Mouse (Mus musculus): ENCODE data around the gene Fmo6. TPM values are rescaled to one million over a fixed set of nuclear protein-coding genes. Genes with fewer than 3 reads are reported as not detected.
A peak's percentile ranks its signal among the peaks of the same experiment; 100 is the strongest.

The Fmo6 gene
- total RNA-seq, 2 experiments from 2014 or later = not detected

- DNase-seq = no peak
- intact Hi-C loops (cut with DNase I) = no loop called here
Measured at GRCm38 (mm10) chr1:162916661-162917060, 20.7 kb downstream of the Fmo6 start.

DNA sequence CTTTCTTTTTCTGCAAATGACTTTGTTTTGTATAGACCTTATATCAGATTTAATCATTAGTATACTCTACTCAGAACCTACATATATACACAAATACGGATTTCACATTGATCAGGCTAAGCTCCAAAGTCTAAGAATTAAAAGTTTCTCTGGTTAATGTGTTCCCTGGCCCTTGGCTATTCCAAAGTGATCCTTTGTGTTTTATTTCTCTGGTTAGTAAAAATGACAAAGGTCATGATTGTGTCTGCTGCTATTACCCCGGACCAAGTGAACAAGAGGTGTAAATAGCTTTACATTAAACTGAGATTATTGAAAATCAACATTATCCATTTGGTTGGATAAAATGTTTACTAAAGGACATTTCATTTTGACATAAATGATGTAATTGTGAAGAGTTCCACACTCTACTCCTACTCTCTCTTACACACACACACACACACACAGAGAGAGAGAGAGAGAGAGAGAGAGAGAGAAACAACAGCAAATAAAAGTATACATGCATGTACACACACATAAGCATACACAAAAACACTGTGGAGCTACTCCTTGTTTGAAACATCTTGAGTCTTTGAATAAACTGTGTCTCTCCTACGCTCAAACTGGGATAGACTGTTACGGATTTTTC lies 22.3 kb downstream of the Fmo6 start:
- intact Hi-C loops (cut with DNase I) = no loop called here
- no peak for DNase-seq

- intact Hi-C loops (cut with DNase I) = no loop called here
- no peak for DNase-seq
Measured at GRCm38 (mm10) chr1:162912085-162912484, 25.2 kb downstream of the Fmo6 start.

DNA sequence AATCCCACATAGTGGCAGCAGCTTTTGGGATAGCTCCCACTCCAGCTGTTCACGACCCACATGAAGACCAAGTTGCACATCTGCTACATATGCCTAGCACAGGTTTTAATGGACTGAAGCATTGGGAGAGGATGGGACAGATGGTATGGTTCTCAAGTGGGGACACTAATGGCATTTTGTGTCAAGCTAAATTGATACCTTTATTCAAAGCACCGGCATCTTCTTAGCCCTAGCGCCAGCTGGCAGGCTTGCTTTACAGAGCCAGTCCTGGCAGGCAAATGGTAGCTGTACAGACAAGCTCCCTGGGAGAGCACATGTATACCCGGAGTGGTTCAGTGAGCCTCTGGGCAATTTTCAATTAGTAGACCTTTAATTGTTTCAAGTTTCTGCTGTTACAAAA lies 35.4 kb downstream of the Fmo6 start:
- intact Hi-C loops (cut with DNase I) = no loop called here
- no peak for DNase-seq

DNA sequence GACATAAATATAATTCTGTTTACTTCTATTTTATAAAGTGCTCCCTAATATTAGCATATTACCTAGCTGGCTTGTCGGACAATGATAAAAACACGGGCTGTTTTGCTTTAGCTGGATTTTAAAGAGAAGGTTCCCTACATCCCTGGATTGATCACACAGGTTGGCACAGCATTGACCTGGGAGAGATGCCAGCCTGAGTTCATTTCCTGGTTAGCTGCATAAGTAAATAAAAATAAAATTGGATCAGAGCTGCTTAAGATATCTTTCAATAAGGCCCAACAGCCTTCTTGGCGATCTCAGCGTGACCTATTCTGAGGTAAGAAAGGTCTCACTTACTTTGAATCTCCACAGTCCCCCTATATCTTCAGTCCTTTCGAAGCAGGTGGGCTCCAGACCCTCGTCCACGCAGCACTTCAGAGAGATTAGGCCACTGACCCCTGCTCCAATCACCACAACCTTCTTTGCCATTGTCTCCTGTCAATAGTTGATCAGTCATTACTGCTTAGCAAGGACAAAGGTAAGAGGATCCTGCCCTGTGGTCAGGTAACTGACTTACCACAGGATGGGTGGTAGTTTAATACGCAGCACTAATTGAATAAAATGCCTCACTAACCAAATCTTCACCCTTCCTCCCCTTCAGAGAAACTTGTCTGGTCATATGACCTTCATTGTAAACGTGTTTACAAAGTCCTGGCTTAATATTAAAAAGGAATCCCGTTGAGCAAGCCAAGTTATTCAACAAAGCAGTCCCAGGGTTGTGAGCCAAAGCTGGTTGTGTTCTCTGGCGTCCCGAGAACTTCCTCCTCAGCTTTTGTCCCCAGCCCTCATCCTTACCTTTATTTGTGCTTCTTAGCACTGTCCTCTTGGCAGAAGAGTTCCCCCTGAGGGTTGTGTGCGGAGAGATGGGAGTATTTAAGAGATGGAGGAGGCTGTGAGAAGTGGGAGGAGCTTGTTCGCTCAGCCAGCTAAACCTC lies 39.2 kb downstream of the Fmo6 start, which contains the start of gene Fmo2:
Fmo2 (minus strand) TSS at position 889 of the 974 bp plus-strand sequence.
- DNase-seq = peak; percentile 54 to 67
- intact Hi-C loops (cut with DNase I) = loop anchor here (5.0 kb wide), 2 partner anchors 34 to 86 kb away; partner anchors contain the start of gene Fmo4

DNA sequence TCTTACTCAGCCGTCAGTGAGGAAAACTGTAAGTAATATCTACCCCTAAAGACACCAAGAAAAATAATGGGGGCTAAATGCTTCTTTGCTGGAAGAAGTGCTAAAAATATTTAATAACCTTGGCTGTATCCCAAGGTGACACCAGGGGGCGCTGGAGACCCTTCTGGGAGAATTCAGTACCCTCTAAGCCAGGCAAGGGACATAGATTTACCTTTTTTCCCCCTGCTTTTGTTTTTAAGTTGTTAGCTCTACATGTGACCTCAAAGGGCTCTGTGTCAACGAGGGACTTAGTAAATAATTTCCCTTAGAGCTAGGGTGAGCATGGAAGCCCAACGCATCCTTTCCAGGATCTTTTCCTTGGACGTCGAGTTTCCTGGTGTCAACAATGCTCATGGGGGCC lies 41.4 kb downstream of the Fmo6 start:
- peak; percentile 75 to 87 for DNase-seq
- intact Hi-C loops (cut with DNase I) = loop anchor here (1.0 to 5.0 kb wide), 4 partner anchors 36 to 174 kb away; partner anchors contain the start of gene Fmo4

DNA sequence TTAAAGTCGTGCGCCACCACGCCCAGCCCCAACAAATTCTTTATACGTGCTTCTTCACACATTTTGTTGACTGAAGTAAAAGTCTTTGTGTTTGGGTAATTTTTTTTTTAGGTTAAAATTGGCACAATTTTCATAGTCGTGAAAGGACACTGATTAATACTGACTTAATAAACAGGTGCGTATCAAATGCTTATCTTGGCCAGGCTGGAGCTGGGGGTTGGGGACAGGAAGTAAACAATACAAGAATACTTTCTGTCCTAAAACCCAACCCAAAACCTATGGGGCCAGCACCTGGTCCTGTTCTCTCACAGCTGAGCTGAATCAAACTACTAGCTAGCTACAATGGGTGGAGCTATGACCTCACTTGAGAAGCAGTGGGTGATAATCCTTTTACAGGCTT lies 44.3 kb downstream of the Fmo6 start:
- intact Hi-C loops (cut with DNase I) = no loop called here
- DNase-seq = no peak

- peak in 1 of 2 experiments; percentile 49 for DNase-seq
- intact Hi-C loops (cut with DNase I) = no loop called here
Measured at GRCm38 (mm10) chr1:162891980-162892451, 45.3 kb downstream of the Fmo6 start.

- intact Hi-C loops (cut with DNase I) = no loop called here
- DNase-seq = no peak
Measured at GRCm38 (mm10) chr1:162888646-162889045, 48.7 kb downstream of the Fmo6 start.

DNA sequence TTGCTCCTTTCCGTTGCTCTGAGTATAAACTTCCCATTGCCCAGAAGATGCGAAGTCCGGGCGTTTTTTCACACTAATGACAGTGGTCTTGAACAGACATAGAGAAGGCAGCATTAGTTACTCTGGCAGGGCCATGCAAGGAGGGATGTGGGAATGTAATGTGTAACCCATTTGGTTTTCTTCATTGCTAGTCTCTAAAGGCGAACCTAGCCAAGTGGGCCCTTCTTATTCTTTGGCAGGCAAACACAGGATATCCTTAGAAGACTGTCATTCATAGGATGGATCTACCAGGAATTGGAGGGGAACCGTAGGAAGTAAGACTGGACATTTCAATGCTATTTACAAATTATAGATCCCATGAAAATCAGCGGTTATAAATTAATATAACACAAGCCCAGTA lies 49.7 kb downstream of the Fmo6 start:
- intact Hi-C loops (cut with DNase I) = loop anchor here (2.0 kb wide), 1 partner anchor 23 kb away; no protein-coding TSS in a partner anchor
- no peak for DNase-seq

GRCm38 (mm10) chr1:162886138-162886816 lies 51.0 kb downstream of the Fmo6 start:
- no peak for DNase-seq
- intact Hi-C loops (cut with DNase I) = loop anchor here (2.0 kb wide), 1 partner anchor 21 kb away; no protein-coding TSS in a partner anchor

- DNase-seq = no peak
Measured at GRCm38 (mm10) chr1:162882681-162883080, 54.6 kb downstream of the Fmo6 start.

GRCm38 (mm10) chr1:162879595-162880369 lies 57.5 kb downstream of the Fmo6 start:
- peak; percentile 56 to 77 for DNase-seq
- intact Hi-C loops (cut with DNase I) = loop anchor here (1.0 to 10.0 kb wide), 2 partner anchors 13 to 135 kb away; partner anchors contain the start of genes Fmo1 and Prrc2c

More at GRCm38 (mm10) chr1:162882681-162883080, 54.6 kb downstream of the Fmo6 start:
- intact Hi-C loops (cut with DNase I) = no loop called here

GRCm38 (mm10) chr1:162875091-162875490 lies 62.2 kb downstream of the Fmo6 start:
- intact Hi-C loops (cut with DNase I) = loop anchor here (10.0 kb wide), 1 partner anchor 130 kb away; the partner anchor contains the start of gene Prrc2c

GRCm38 (mm10) chr1:162871701-162872311 lies 65.5 kb downstream of the Fmo6 start:
- DNase-seq = no peak

More at GRCm38 (mm10) chr1:162875091-162875490, 62.2 kb downstream of the Fmo6 start:
- DNase-seq = no peak

DNA sequence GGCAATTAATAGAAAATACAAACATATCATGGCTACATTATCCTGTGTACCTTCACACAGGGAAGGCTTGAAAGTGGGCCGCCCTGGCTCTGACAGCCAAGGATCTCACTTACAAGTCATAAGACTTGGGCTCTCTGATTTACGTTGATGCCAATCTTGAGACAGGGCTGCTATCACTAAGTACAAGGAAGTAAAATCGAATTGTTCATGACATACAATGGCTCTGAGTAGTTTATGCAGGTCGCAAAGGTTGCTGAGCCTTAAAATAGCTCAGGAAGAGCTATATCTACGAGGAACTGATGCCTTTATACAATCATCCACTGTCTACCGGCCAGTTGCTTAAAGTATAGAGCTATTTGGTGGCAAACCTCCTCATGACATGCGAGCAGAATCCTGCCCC lies 66.3 kb downstream of the Fmo6 start:
- intact Hi-C loops (cut with DNase I) = loop anchor here (10.0 kb wide), 1 partner anchor 126 kb away; the partner anchor contains the start of gene Prrc2c
- DNase-seq = no peak

More at GRCm38 (mm10) chr1:162871701-162872311, 65.5 kb downstream of the Fmo6 start:
- intact Hi-C loops (cut with DNase I) = loop anchor here (10.0 kb wide), 1 partner anchor 127 kb away; the partner anchor contains the start of gene Prrc2c

- intact Hi-C loops (cut with DNase I) = no loop called here
- no peak for DNase-seq
Measured at GRCm38 (mm10) chr1:162867396-162867795, 69.9 kb downstream of the Fmo6 start.
